Mouse (Mus musculus): ENCODE measurements around the gene Gemin5.

- no peak for TF ChIP-seq CTCF (IDR thresholded peaks at IDR 0.05; ENCODE audit: low read depth)
- TF ChIP-seq EP300 (IDR thresholded peaks at IDR 0.05; ENCODE audit: low read depth), result no peak
These were observed 28.9 kb downstream of the Gemin5 start for GRCm38 (mm10) chr11:58139466-58139865.
